Mouse (Mus musculus) gastrocnemius, adult 2 months (tissue): Measurements from ENCODE around the gene Lipe. TPM values are rescaled to one million over a fixed set of nuclear protein-coding genes. Genes with fewer than 3 reads are reported as not detected.
A peak's percentile ranks its signal among the peaks of the same experiment; 100 is the strongest.

Source experiments
- DNase-seq: peaks from one replicate; pipeline ENCODE4 v3.0.0; 2022
- H3K27ac ChIP-seq: fragments of 200-600 bp; 2 replicates; pipeline ENCODE4 v1.8.1; 2022; ENCODE audit warnings: mild to moderate bottlenecking
- H3K4me3 ChIP-seq: fragments of 200-600 bp; 2 replicates; pipeline ENCODE4 v1.8.1; 2022; ENCODE audit warnings: mild to moderate bottlenecking, moderate library complexity
- CTCF ChIP-seq: fragments of 200-600 bp; IDR thresholded peaks from 2 replicates; pipeline ENCODE4 v1.8.1; 2022; ENCODE audit warnings: antibody characterized with exemption, mild to moderate bottlenecking, moderate library complexity
- intact Hi-C: fragments of 180-260 bp; cut with DNase I; formaldehyde crosslinking; loops from one replicate; pipeline ENCODE4 v1.15.1; 2025
- total RNA-seq, 2 experiments: library from RNA; stranded (reverse); gene quantifications; 2 replicates each; pipeline ENCODE4 v1.2.3; 2021

Lipe gene
- total RNA-seq, 2 experiments from 2014 or later: 13.4 to 17.9 TPM

DNA sequence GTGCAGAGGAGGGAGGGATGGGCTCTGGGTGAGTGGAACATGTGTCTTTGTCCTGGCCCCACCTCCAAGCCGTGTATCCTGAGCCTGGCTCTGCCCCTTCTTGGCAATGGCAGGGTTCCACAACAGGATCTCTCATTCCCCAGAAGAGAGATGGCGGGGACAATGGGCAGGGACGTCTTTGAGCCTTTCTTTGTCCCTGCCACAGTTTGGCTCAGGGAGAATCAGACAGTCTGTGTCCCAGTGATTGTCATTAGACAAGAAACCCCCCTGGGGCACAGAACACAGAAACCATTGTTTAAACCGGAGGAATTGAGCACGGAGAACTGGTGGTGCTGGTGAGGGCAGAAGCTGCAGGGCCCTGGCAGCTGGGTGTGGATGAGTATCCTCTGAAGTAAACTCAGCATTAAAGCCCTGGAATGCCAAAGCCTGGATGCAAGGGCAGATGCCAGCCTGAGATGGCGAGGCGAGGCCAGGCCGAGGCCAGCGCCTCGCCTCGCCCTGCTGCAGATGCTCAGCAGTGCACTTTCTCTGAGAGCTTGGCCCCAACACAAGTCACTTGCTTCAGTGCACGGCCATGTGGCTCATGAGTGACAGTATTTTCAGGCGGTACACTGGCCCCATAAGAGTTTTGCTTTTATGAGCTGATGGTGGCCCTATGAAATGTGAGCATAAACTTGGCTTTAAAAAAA, 32.4 kb downstream of the Lipe start:
- H3K4me3 ChIP-seq: no peak overlapping the region
- no peak for TF ChIP-seq CTCF
- H3K27ac ChIP-seq: no peak overlapping the region
- intact Hi-C loops: loop anchor here (5.0 kb wide), 1 partner anchor 36 kb away; no protein-coding TSS in a partner anchor
- DNase-seq: no peak

DNA sequence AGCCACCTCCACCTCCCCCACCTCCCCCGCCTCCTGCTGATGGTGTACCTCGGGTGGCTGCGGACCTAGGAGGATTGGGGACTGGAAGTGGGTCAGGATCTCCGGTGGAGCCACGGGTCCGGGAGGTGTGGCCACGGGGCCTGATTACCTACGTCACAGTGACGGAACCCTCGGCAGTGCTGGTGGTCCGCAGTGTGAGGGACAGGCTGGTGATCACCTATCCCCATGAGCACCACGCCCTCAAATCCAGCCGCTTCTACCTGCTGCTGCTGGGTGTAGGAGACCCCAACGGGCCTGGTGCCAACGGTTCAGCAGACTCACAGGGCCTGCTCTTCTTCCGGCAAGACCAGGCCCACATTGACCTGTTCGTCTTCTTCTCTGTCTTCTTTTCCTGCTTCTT, 34.9 kb downstream of the Lipe start:
- DNase-seq: no peak
- no peak for TF ChIP-seq CTCF
- Histone ChIP-seq H3K27ac (no peak overlapping the region), H3K4me3 (no peak overlapping the region)
- intact Hi-C loops: no loop called here

DNA sequence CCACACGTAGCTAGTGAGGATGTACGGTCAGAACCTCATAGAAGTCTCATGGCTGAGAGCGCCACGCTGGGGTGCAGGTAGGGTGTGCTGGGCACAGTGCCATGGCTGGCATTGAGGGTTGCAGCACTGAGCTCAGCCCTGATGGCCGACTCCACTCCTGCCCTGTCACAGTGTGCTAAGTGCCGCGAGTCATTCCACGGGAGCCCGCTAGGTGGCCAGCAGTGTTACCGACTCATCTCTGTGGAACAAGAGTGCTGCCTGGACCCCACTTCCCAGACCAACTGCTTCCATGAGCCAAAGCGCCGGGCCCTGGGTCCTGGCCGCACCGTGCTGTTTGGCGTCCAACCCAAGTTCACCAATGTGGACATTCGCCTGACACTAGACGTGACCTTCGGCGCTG, 35.4 kb downstream of the Lipe start:
- intact Hi-C loops: no loop called here
- H3K27ac ChIP-seq: no peak overlapping the region
- TF ChIP-seq CTCF: peak; percentile 37; the same call in 1 of the 2 replicates
- H3K4me3 ChIP-seq: no peak overlapping the region
- no peak for DNase-seq

DNA sequence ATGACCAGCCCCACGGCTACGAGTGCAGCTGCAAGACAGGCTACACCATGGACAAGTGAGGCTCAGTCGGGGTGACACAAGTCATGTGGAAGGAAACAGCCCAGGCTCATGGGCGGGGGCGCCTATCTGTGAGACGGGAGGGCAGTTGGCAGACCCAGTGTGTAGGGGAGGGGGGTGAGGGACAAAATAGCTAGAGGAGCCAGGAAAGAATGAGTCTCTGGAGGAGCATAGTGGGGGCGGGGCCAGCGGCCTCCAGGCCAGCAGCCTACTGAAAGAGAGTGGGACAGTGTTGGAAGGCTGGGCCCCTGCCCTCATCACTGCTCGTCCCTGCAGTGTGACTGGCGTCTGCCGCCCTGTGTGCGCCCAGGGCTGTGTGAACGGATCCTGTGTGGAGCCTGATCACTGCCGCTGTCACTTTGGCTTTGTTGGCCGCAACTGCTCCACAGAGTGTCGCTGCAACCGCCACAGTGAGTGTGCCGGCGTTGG, 39.7 kb downstream of the Lipe start:
- DNase-seq: no peak
- no peak overlapping the region for H3K27ac ChIP-seq
- intact Hi-C loops: no loop called here

DNA sequence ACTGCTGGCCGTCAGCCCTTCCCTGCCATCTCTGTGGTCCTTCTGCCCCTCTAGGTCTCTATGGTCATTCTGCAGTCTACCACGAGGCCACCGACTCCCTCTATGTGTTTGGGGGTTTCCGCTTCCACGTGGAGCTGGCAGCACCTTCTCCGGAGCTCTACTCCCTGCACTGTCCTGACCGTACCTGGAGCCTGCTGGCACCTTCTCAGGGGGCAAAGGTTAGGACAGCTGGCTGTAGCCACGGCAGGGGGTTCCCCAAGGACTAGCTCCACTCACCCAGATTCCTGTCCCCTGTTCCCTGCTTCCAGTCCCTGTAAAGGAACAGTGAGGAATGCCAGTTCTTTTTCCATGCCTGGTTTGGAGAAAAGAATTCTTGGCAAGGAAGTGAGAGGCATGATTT, 49.6 kb downstream of the Lipe start:
- DNase-seq: no peak
- H3K4me3 ChIP-seq: no peak overlapping the region
- H3K27ac ChIP-seq: no peak overlapping the region
- no peak for TF ChIP-seq CTCF
- intact Hi-C loops: no loop called here

More for the DNA sequence above, 39.7 kb downstream of the Lipe start:
- TF ChIP-seq CTCF: no peak
- no peak overlapping the region for H3K4me3 ChIP-seq

DNA sequence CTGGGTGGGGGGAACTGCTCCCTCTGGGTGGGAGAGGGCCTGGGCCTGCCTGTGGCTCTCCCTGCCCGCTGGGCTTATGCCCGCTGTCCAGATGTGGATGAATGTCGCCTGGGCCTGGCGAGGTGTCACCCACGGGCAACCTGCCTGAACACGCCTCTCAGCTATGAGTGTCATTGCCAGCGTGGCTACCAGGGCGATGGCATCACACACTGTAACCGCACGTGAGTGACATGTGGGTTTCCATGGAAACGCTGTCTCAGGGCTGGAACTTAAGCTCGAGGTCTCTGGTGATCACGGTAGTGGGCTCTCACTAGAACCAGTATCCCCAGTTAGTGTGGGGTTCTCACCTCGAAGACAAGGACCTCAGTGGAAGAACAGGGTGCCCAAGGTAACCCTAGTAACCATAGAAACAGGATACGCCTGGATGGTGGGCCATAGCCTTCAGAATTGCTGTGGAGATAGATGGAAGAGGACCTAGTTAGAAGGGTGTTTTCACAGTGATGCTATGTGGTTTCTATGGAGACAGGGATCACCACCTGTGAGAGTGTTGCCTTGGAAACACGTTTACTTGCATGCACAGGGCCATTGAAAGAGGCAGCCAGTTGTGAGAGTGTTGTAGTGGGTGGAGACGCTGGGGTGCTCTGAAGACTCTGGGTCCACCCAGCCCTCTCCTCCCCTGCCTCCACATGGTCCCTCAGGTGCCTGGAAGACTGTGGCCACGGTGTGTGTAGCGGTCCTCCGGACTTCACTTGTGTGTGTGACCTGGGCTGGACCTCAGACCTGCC, 57.3 kb downstream of the Lipe start:
- no peak overlapping the region for H3K27ac ChIP-seq
- TF ChIP-seq CTCF: no peak
- H3K4me3 ChIP-seq: no peak overlapping the region
- DNase-seq: no peak
- intact Hi-C loops: no loop called here

DNA sequence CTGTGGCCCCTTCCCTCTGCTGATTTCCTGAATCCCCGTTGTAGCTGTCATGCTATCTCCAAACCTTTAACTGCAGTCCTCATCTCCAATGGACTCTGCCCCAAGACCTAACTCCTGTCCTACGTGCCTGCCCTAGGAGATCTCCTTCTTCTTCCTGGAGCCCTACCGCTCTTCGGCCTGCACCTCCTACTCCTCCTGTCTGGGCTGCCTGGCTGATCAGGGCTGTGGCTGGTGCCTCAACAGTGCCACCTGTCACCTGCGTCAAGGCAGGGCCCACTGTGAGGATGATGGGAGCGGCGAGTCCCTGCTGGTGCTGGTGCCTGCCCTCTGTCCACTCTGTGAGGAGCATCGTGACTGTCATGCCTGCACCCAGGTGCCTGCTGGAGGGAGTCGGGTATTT, 59.2 kb downstream of the Lipe start:
- TF ChIP-seq CTCF: no peak
- H3K4me3 ChIP-seq: no peak overlapping the region
- no peak for DNase-seq
- no peak overlapping the region for H3K27ac ChIP-seq
- intact Hi-C loops: loop anchor here (10.0 kb wide), 1 partner anchor 205 kb away; no protein-coding TSS in a partner anchor

DNA sequence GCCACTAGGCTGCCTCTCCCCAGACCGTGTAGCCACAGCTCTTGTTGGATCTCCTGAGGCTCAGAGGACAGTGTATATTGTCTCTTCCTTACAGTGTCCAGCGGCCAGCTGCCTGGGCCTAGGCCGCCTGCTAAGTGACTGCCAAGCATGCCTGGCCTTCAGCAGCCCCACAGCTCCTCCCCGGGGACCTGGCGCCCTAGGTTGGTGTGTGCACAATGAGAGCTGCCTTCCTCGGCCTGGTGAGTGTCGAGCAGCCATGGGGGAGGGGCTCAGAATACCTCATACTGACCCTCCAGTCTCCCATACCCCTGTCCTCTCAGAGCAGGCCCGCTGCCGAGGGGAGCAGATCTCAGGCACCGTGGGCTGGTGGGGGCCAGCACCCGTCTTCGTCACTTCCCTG, 64.0 kb downstream of the Lipe start:
- intact Hi-C loops: loop anchor here (5.0 to 10.0 kb wide), 3 partner anchors 52 to 200 kb away; no protein-coding TSS in a partner anchor
- Histone ChIP-seq H3K4me3 (no peak overlapping the region), H3K27ac (no peak overlapping the region)
- no peak for DNase-seq
- no peak for TF ChIP-seq CTCF

DNA sequence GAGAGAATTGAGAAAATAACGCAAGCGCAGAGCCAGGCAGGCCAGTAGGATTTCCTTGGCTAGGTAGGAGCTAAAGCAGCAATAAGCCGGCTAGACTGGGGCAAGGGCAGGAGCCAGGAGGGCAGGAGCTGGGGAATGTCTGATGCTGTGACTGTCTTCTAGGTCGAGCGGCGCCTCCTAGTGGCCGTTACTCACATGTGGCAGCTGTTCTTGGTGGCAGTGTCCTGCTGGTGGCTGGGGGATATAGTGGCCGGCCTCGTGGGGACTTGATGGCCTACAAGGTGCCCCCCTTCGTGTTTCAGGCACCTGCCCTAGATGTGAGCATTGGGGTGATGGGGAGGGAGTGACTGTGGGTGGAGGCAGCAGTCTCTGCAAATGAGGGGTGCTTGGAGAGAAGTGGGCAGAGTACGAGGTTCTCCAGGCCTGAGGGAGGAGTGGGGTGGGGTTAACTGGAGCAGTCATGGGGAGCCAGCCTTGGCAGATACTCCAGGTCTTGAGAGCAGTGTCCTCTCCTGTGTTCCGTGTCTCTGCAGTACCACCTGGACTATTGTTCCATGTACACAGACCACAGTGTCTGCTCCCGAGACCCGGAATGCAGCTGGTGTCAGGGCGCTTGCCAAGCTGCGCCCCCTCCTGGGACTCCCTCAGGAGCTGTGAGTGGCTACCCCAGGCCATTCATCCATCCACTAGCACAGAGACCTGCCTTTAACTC, 64.8 kb downstream of the Lipe start:
- Histone ChIP-seq H3K27ac (no peak overlapping the region), H3K4me3 (no peak overlapping the region)
- peak; percentile 90 for TF ChIP-seq CTCF
- peak; percentile 84 for DNase-seq
- intact Hi-C loops: loop anchor here (2.0 to 10.0 kb wide), 4 partner anchors 51 to 199 kb away; no protein-coding TSS in a partner anchor

Other genes starting within 250 kb of the Lipe start
- gene Pou2f2, start 219.0 kb downstream of the Lipe start, total RNA-seq: under 1 TPM; 0.08 to 0.13 TPM
- 1 to 10 TPM; 9.3 to 9.4 TPM for gene Dedd2, start 178.1 kb downstream of the Lipe start, total RNA-seq
- gene Zfp526, start 177.3 kb downstream of the Lipe start, total RNA-seq: 1 to 10 TPM; 5.5 to 6.1 TPM
- 10 to 100 TPM; 74.1 to 77.4 TPM for gene Gsk3a, start 160.9 kb downstream of the Lipe start, total RNA-seq
- 1 to 10 TPM; 5.4 to 7.4 TPM for gene Erf, start 147.9 kb downstream of the Lipe start, total RNA-seq
- 10 to 100 TPM; 37.0 to 40.4 TPM for gene Cic, start 131.0 kb downstream of the Lipe start, total RNA-seq
- under 1 TPM; 0.38 to 0.86 TPM for gene Pafah1b3, start 100.7 kb downstream of the Lipe start, total RNA-seq
- not detected for gene Prr19, start 97.3 kb downstream of the Lipe start, total RNA-seq
- not detected for gene Tmem145, start 92.6 kb downstream of the Lipe start, total RNA-seq
- gene Megf8, start 81.5 kb downstream of the Lipe start, total RNA-seq: 10 to 100 TPM; 16.9 to 19.6 TPM
- not detected for gene Cnfn, start 29.0 kb downstream of the Lipe start, total RNA-seq
- not detected for gene Cxcl17, start 14.2 kb upstream of the Lipe start, total RNA-seq
- gene Ceacam1, start 78.9 kb upstream of the Lipe start, total RNA-seq: 1 to 10 TPM; 4.0 to 6.2 TPM
- 1 to 10 TPM in 1 of 2 experiments, under 1 TPM in 1; 0.43 to 1.4 TPM for gene Ceacam2, start 141.1 kb upstream of the Lipe start, total RNA-seq
- not detected for gene Erich4, start 217.2 kb upstream of the Lipe start, total RNA-seq
- 10 to 100 TPM; 33.7 to 54.2 TPM for gene Dmac2, start 220.7 kb upstream of the Lipe start, total RNA-seq
- 1 to 10 TPM; 1.5 to 1.6 TPM for gene B3gnt8, start 227.9 kb upstream of the Lipe start, total RNA-seq